Mouse (Mus musculus) brain, embryonic 18.5 days (tissue): ENCODE measurements around the gene Taok1.

ENCODE experiments used
- DNase-seq: peaks from one replicate; pipeline ENCODE4 v3.0.0-alpha.2; 2012; ENCODE audit warnings: low read depth, low spot score

The Taok1 gene

DNA sequence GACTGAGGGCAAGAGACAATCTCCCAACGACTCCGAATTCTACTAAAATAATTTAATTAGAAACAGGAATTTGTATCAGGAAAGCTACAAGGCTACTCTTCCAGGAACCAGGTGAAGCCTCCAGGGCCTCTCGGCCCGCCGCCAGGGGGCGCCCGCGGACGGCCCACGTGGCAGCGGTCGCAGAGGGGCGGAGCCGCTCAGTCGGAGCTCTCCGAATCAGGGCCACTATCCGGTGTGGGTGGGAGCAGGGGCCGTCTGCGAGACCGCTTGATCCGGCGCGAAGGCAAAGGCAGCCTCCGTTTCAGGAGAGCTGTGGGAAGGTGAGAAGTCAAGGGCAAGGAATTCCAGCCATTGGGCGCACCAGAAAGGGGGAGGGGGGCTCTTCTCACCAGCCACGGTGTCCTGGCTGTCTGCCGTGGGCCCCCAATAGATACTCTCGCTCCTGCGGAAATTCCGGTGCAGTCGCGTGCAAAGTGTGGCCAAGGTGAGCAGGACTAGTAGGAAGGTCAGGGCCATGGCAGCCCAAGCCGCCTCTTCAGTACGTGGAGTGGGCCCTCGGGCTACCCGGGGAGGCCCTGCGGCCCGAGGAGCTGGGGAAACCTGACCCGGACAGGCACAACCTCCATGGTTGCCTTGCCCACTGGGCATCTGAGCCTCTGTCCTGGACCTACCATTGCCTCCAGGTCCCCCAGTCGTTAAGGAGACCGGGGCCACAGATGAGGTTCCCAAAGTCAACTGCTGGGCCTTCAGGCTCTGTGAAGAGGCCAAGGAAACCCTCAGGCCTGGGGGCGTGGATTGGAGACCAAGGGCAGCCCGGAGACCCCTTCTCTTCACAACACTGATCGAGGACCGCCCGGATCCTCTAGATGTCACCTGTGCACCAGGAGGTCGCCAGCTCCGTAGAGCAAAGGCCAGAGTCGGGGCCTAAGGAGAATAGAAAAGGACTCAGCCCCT, 99.3 kb downstream of the Taok1 start:
- DNase-seq: no peak

DNA sequence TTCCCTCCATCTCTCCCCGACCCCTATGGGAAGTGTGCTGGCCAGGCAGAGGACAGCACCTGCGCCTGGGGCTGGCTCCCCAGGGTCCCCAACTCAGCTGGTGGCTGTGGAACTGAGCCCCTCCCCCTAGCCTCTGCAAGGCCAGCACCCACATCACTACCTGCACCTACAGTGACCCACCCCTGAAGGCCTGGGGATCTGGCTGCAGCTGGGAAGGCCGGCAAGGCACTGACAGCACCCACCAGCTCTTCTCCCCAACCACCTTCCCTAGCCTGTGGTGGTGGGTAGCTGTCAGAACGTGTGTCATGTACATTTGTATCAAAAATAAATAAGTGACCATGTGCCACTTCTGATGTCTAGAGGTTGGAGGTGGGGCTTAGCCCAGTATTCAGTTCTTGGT, 100.2 kb downstream of the Taok1 start:
- no peak for DNase-seq

DNA sequence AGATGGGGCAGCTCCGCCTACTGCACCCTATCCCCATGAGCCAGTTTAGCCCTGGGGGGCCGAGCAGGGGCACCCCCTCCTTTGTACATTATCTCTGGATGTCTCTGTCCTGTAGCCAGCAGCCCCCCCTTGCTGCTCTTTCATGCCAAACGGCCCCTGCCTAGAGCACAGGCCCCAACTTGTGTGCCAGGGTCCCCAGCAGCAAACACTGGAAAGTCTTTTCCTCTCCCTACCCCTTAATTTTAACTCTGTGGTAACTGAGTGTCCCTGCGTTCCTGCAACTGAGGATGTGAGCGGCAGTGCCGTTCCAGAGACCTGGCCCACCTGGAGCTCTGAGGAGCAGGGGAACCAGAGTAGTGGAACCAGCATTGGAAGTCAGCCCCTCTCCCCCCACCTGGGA, 100.7 kb downstream of the Taok1 start:
- DNase-seq: no peak

DNA sequence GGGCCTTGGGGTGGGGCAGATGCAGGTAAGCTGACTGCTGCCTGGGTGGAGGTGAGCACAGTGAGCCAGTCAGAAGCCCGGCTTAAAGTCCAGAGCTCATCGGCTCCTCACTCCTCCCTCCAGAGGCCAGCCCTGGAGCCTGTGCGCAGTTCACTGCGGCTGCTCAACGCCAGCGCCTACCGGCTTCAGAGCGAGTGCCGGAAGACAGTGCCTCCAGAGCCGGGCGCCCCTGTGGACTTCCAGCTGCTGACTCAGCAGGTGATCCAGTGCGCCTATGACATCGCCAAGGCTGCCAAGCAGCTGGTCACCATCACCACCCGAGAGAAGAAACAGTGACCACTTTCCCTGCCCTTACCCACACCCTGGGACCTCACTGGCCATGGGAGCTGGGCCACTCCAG, 101.3 kb downstream of the Taok1 start:
- DNase-seq: no peak

DNA sequence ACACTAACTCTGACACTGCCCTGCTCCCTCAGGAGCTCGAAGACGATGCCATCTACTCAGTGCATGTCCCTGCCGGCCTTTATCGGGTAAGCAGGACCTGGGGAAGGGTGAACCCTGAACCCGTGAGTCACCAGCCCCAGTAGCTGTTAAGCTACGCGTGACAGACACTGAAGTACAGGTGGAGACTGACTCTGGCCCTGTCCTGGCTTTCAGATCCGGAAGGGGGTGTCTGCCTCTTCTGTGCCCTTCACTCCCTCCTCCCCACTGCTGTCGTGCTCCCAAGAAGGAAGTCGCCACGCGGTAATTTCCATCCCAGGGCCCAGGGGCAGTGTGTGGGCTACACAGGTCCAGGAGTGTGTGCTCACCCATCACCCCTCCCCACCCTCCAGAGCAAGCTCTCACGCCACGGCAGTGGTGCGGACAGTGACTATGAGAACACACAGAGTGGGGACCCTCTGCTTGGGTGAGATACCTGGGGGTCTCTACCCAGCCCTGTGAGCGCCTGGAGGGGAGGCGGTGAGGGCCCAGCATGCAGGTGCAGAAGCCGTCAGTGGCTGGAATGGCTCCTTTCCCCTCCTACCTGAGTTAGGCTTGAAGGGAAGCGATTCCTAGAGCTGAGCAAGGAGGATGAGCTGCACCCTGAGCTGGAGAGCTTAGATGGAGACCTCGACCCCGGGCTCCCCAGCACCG, 102.2 kb downstream of the Taok1 start:
- no peak for DNase-seq

DNA sequence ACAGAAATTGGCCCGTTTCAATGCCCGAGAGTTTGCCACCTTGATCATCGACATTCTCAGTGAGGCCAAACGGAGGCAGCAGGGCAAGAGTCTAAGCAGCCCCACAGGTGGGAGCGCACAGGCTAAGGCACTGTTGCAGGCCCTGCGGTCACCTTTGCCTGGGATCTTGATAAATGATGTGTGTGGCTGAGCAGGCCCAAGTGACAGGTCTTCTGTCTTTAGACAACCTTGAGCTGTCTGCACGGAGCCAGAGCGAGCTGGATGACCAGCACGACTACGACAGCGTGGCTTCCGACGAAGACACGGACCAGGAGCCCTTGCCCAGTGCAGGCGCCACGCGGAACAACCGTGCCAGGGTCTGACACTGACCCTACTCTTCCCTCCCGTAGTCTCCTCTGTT, 103.2 kb downstream of the Taok1 start:
- no peak for DNase-seq

DNA sequence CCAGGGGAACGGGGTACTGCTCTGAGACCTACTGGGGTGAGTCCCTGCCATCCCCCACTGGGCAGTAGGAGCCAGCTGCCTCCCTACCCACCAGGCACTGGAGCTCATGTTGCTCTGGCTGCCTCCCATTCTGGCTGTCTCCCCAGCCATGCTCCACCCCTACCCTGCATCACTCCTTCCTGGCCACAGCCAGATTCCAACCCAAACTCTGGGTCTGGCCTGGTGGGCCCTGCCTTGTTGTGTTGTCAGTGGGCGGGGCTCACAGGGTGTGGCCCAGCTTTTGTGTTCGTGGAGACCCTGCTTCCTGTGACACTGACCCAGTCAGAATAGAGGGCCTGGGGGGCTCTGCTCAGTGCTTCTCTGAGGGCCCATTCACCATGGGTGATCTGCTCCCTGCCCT, 104.1 kb downstream of the Taok1 start:
- no peak for DNase-seq

DNA sequence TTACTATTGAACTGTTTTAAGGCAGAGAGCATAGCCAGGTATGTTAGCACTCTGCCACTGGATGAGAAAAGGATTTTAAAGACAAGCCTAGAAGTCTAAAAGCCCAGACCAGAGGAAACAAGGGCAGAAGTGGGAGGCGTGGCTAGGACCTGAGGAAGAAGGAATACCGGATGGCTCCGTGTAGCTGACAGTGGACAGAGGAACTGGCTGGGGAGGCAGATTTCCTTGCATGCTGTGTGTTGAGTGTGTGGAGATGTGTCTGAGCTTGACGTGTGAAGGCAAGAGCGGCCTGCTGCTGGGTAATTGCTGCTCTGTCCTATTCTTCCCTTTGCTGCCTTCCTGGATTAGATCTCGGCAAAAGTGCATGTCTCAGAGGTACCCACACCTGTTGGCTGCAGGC, 105.1 kb downstream of the Taok1 start:
- DNase-seq: no peak

DNA sequence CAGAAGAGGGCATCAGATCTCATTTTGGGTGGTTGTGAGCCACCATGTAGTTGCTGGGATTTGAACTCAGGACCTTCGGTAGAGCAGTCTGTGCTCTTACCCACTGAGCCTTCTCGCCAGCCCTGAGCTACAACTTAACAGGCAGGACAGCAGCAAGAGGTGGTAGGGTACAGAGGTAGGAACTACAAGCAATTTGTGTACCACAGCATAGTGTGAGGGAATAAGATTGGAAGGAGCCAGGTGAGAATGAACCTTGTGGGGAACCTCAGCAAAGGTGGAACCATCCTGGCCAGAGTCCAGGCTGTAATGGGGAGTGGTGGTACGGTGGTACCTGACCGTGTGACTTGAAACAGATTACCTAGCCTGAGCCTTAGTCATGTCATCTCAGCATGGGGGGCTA, 105.6 kb downstream of the Taok1 start:
- no peak for DNase-seq

DNA sequence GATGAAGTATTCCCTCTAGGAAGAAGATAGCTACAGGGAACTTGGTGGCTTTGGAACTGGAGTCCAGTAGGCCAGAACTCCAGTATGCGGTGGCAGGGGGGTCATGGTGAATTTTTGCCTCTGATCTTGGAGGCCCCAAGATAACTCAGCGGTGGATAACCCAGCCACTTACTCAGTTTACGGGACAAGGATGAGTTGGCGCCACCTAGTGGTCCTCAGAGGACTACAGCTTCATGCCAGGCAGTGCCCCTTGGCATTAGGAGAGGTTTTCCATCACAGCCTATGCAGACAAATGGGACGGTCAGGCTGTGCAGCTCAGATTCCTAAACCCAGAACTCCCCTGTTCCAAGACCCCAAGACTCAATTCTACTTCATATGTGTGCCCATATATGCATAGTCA, 106.2 kb downstream of the Taok1 start:
- no peak for DNase-seq

DNA sequence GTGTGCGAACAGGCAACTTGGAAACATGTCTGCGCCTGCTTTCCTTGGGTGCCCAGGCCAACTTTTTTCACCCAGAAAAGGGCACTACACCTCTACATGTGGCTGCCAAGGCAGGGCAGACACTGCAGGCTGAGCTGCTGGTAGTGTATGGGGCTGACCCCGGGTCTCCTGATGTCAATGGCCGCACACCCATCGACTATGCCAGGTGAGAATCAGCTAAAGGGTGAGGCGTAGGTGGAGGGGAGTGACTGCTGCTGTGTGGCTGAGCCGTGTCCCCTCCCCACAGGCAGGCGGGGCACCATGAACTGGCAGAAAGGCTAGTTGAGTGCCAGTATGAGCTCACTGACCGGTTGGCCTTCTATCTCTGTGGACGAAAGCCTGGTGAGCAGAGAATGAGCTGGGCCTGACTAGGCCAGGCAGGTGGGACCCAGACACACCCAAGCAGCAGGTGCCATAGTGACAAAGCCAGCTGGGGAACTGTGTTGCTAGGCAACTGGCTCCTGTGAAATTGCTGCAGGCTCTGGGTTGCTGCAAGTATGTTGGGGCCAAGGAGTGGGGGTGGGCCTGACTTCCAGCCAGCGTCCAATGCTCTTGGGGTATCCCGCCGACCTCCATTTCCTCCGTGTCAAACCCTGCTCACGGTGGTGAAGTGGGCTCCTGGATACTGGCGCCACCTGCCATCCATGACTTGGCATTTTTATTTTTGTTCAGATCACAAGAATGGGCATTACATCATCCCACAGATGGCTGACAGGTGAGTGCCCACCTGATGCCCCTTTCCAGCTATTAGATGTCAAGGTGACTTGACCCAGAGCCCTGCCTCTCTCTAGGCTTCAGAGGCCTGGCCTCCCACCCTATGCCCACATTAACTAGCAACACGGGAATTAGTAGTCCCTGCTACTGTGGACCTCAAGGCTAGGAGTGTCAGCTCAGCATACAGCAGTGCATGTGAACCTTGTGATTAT, 107.0 kb downstream of the Taok1 start:
- no peak for DNase-seq

DNA sequence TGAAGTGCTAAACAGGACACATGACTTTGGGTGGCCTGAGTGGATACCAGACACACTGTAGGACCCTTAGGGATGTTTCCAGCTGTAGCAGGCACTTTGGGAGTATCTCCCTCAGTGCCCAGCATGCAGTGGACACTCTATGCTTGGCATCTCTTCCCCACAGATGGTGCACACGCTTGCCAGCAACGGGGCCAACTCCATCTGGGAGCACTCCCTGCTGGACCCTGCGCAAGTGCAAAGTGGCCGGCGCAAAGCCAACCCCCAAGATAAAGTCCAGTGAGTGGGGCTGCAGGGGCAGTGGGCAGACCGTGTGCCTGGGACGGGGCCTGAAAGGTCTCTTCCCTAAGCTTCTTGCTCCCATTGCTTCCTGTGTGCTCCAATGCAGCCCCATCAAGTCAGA, 108.3 kb downstream of the Taok1 start:
- DNase-seq: no peak

DNA sequence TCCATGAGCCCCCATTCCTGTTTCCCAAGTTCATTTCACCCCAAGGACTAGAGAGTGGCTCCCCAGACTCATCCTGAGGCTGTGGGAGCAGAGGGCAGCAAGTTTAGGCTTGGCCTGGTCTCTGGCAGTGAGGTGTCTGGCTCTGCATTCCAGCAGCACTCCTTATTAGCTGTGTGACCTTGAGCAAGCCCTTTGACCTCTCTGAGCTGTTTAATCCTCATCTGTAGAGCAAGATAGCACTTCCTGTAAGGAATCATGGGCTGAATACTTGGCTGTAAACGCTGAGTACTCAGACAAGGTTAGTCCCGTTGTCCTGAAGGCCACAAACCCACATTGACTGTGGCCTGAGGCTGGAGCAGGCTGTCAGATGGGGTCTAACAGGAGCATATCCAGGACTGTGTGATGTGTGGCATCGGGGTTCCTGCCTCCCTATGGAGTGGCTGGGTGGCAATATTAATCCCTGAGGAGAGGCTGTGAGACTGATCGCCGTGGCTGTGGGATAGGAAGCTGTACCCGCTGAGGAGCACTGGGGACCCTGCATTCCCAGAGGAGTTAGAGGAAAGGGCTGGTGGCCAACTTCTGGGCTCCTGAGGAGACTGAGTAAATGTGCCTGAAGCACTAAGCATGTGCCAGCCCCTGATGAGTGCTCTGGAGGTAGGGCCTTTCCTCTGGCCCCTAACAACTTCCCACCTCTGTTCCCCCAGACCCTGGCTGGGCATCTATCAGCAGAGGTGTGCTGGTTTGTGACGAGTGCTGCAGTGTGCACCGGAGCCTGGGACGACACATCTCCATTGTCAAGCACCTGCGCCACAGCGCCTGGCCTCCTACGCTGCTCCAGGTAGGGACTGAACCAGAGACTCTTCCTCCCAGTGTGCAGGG, 109.1 kb downstream of the Taok1 start:
- no peak for DNase-seq

DNA sequence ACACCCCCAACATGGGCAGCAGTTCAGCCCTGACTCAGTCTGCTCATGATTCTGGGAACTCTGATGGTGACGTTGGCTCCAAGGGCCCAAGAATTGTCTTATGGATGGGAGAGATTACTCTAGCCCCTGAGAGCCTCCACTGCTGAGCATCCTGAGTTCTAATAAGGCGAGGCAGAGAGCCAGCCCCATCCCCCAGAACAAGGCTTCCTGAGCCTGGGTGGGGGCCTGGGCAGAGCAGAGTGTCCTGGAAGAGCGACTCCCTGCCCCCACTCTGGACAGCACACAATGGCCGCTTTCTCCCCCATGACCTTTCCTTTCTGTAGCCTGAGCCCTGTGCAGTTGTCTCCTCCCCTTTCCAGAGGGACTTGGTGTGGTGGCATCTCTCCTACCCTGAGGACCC, 109.8 kb downstream of the Taok1 start:
- no peak for DNase-seq

DNA sequence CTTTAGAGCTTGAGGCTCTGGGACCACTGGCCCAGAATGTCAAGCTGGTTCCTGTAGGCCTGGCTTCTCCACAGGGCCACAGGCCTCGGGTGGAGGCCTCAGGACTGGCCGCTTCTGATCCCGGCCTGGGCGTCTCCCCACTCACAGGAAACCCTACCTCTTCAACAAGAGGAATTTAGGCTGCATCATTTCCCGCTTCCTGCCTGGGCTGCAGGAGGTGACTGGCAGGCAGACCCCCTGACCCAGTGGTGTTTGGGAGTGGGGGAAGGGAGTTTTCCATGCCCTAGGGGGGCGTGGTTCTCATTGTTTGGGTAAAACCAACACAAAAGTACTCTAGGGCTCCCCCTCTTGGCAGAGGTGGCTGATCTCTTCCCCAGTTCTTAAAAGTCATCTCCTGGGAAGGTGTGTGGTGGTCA, 110.3 kb downstream of the Taok1 start:
- no peak for DNase-seq

DNA sequence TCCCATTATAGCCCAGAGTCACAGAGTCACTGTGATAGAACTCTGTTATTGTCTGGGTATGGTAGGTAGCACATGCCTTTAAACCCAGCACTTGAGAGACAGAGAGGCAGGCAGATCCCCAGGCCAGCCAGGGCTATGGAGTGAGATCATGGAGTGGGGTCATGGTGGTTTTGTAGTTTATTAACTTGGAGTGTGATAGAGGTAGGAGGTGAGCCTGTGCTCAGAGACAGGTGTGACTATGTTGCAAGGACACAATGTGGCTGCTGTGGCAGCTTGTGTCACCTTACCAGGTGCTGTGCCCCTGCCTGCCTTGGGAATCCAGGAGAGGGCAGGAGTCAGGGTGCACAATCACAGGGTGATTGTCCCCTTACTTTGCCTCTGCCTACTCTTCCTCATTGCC, 112.1 kb downstream of the Taok1 start:
- no peak for DNase-seq

DNA sequence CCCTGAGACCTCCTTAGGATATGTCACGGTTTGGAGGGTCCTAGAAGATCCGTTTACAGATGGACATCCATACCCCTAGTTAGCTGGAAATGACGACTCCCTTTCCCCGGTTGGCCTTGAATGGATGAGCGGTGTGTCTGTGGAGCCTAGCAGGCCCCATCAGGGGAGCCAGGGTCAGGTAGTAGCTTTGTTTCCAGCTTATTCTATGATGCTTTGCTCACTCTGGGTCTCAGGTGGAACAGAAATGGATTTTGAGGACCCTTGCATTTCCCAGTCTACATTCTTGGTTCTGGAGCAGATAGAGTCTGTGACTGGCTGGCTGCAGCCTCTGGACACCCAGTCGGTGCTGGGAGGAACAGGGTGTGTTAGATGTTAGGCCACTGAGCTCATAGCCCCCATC, 112.8 kb downstream of the Taok1 start:
- DNase-seq: no peak

DNA sequence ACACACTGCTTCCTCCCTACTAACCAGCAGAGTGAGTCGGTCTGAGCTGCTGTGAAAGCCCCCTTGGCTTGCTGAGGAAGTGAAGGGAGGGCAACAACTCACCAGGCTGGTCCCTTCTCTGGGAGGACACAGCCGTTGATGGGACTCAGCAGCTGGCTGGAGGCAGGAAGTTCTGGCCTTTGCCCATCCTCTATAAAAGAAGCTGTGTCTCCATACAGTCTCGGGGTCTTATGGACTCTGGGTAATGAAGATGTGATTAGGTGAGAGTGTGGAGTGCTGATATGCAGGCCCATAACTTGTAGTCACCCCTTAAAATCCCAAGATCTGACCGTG, 113.3 kb downstream of the Taok1 start:
- DNase-seq: no peak

DNA sequence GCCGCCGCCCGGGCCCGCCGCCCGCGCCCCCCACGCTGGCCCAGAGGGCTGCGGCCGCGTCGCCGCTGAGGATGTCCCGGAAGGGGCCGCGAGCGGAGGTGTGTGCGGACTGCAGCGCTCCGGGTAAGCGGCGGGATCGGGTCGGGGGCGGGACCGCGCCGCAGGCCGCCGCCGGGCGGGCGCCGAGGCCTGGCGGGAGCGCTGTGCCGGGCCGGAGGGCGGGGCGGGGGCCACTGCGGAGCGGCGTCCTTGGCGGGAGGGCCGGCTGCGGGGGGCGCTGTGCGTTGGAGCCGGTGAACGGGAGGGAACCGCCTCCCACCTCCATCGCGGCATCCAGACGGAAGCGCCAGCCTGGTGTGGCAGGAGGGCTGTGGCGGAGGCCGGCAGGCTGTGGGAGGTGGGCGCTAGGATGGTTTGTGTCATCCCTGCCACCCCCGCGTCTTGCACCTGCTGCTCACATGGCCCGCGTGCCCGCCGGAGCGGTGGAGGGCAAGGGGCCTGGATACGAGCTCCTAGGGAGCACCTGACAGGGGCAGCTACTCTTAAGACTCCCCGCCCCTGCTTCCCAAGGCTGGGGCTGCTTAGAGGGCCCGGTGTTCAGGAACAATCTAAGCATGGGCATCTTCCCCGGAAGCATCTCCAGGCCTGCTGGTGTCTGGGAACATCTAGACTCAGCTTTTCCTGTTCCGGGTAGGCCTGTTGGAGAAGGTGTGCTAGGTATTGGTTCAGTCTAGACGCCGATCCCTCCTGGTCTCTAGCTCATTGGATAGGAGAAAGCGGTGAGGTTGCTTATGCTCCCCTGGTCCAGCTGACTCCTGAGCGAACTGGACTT, 113.9 kb downstream of the Taok1 start, which contains the start of gene Git1:
TSS of gene Git1 (plus strand) at position 51 of the 832 bp plus-strand sequence.
- no peak for DNase-seq

DNA sequence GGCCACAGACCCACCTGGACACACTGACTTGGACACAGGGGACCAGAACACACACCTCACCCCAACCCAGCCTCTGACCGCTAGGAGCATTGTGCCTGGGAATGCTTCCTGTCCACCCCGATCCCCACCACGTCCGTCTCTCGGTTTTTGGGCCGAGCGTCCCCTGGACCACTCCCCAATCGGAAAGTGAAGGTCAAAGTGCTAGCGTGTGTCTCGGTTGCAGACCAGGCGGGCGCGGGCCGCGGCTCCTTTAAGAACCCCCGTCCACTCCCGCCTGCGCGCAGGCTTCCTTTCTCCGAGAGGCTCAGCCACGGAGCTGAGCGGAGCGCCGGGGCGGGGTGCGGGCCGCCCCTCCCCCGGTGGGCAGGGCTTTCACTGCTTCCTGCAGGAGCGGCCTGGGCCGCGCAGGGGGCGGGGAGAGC, 114.7 kb downstream of the Taok1 start:
- DNase-seq: peak; percentile 85
